Mouse (Mus musculus): ENCODE measurements around the gene Nebl.

The Nebl gene

GRCm38 (mm10) chr2:17515686-17516085 lies 215.6 kb downstream of the Nebl start:
- no peak for DNase-seq (ENCODE audit: low spot score)

- DNase-seq (ENCODE audit: low spot score), result no peak
Measured at GRCm38 (mm10) chr2:17514765-17515164, 216.5 kb downstream of the Nebl start.

GRCm38 (mm10) chr2:17509942-17510341 lies 221.3 kb downstream of the Nebl start:
- no peak for DNase-seq (ENCODE audit: low spot score)

- no peak for DNase-seq (ENCODE audit: low spot score)
Measured at GRCm38 (mm10) chr2:17507362-17507761, 223.9 kb downstream of the Nebl start.

GRCm38 (mm10) chr2:17504115-17504774 lies 227.0 kb downstream of the Nebl start:
- DNase-seq (ENCODE audit: low spot score), result no peak

- no peak for DNase-seq (ENCODE audit: low spot score)
Measured at GRCm38 (mm10) chr2:17501075-17501474, 230.2 kb downstream of the Nebl start.

GRCm38 (mm10) chr2:17465517-17466174 lies 265.6 kb downstream of the Nebl start:
- no peak for DNase-seq (ENCODE audit: low spot score)

GRCm38 (mm10) chr2:17460434-17460833 lies 270.8 kb downstream of the Nebl start:
- DNase-seq (ENCODE audit: low spot score), result no peak

GRCm38 (mm10) chr2:17453676-17454075 lies 277.6 kb downstream of the Nebl start:
- DNase-seq (ENCODE audit: low spot score), result peak; percentile 62

GRCm38 (mm10) chr2:17448341-17448740 lies 282.9 kb downstream of the Nebl start:
- no peak for DNase-seq (ENCODE audit: low spot score)

- no peak for DNase-seq (ENCODE audit: low spot score)
Measured at GRCm38 (mm10) chr2:17443581-17443980, 287.7 kb downstream of the Nebl start.

GRCm38 (mm10) chr2:17438317-17438716 lies 292.9 kb downstream of the Nebl start:
- no peak for DNase-seq (ENCODE audit: low spot score)

GRCm38 (mm10) chr2:17436739-17437440 lies 294.4 kb downstream of the Nebl start:
- no peak for DNase-seq (ENCODE audit: low spot score)

- DNase-seq (ENCODE audit: low spot score), result no peak
Measured at GRCm38 (mm10) chr2:17435217-17435616, 296.0 kb downstream of the Nebl start.

- DNase-seq (ENCODE audit: low spot score), result no peak
Measured at GRCm38 (mm10) chr2:17429028-17429427, 302.2 kb downstream of the Nebl start.

- no peak for DNase-seq (ENCODE audit: low spot score)
Measured at GRCm38 (mm10) chr2:17428156-17428555, 303.1 kb downstream of the Nebl start.

GRCm38 (mm10) chr2:17422967-17423366 lies 308.3 kb downstream of the Nebl start:
- peak; percentile 26 for DNase-seq (ENCODE audit: low spot score)

- DNase-seq (ENCODE audit: low spot score), result no peak
Measured at GRCm38 (mm10) chr2:17415347-17415746, 315.9 kb downstream of the Nebl start.

GRCm38 (mm10) chr2:17414324-17414723 lies 316.9 kb downstream of the Nebl start:
- DNase-seq (ENCODE audit: low spot score), result no peak

GRCm38 (mm10) chr2:17413496-17414268 lies 317.6 kb downstream of the Nebl start:
- peak; percentile 41 for DNase-seq (ENCODE audit: low spot score)

GRCm38 (mm10) chr2:17409276-17409675 lies 322.0 kb downstream of the Nebl start:
- DNase-seq (ENCODE audit: low spot score), result no peak

GRCm38 (mm10) chr2:17405899-17406531 lies 325.2 kb downstream of the Nebl start:
- DNase-seq (ENCODE audit: low spot score), result no peak

Data from layer of hippocampus, adult 11-12 months (tissue).